Mouse (Mus musculus) layer of hippocampus, adult 2 months (tissue): ENCODE data around the gene Ptpn21. TPM values are rescaled to one million over a fixed set of nuclear protein-coding genes. Genes with fewer than 3 reads are reported as not detected.
A peak's percentile ranks its signal among the peaks of the same experiment; 100 is the strongest.

ENCODE experiments used
- DNase-seq, 2 experiments: peaks; one replicate each; pipeline ENCODE4 v3.0.0; 2022; ENCODE audit warnings: low spot score in 2 of 2
- H3K27ac ChIP-seq: fragments of 200-600 bp; 2 replicates; pipeline ENCODE4 v1.8.1; 2022
- H3K4me3 ChIP-seq: fragments of 200-600 bp; 2 replicates; pipeline ENCODE4 v1.8.1; 2022; ENCODE audit warnings: mild to moderate bottlenecking
- CTCF ChIP-seq: fragments of 200-600 bp; conservative IDR thresholded peaks from 2 replicates; pipeline ENCODE4 v1.8.1; 2022; ENCODE audit warnings: antibody characterized with exemption, mild to moderate bottlenecking, moderate library complexity
- total RNA-seq, 2 experiments: library from RNA; stranded (reverse); gene quantifications; 2 replicates each; pipeline ENCODE4 v1.2.3; 2021

The Ptpn21 gene
- total RNA-seq, 2 experiments from 2014 or later, result 6.9 to 9.0 TPM

DNA sequence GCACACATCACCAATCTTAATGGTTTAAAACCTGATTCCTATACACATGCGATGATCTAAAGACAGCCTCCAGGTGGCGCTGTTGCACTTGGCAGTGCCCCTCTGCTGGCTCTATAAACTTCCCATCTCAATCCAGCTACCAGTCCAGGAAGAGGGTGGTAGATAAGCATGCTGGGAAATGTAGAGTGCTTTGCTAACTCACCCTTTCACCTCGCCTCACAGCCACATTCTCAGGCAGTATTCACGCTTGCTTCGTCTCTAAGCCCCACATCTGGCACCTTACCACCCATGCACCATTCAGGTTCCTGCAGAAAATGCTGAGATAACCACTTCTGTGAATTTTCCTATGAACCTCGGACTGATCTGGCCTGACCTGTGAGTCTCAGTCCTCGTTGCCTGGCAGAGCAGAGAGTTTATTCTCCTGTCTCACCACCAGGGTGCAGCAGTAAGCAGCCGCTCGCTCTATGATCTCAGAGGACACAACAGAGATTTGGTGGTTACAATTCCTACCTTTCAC lies 62.5 kb downstream of the Ptpn21 start:
- Histone ChIP-seq H3K27ac (peak overlapping the region; percentile 83), H3K4me3 (peak overlapping the region; percentile 47)
- peak; percentile 75 for TF ChIP-seq CTCF
- DNase-seq, result peak; percentile 60 to 83

DNA sequence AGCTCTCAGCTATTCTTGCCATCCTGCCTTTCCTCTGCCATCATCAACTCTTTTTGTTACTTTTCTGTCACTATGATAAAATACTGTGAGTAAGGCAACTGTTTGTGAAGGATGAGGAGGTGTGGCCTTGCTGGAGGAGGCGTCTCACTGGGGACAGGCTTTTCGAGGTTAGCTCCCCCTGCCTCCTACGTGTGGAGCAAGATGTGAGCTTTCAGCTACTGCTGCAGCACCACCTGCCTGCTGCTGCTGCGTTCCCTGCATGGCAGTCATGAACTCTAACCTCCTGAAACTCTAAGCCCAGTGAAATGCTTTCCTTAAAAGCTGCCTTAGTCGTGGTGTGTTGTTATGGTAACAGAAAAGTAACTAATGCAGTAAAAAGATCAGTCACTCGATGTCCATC lies 63.3 kb downstream of the Ptpn21 start:
- Histone ChIP-seq H3K27ac (no peak overlapping the region), H3K4me3 (no peak overlapping the region)
- no peak for TF ChIP-seq CTCF
- no peak for DNase-seq

GRCm38 (mm10) chr12:98670429-98670828 lies 66.8 kb downstream of the Ptpn21 start:
- TF ChIP-seq CTCF, result no peak
- DNase-seq, result no peak
- Histone ChIP-seq H3K4me3 (no peak overlapping the region), H3K27ac (no peak overlapping the region)

- H3K4me3 ChIP-seq, result no peak overlapping the region
- no peak for TF ChIP-seq CTCF
- DNase-seq, result no peak
- H3K27ac ChIP-seq, result no peak overlapping the region
Observed at GRCm38 (mm10) chr12:98669864-98670263, 67.3 kb downstream of the Ptpn21 start.

- TF ChIP-seq CTCF, result no peak
Observed at GRCm38 (mm10) chr12:98669086-98669485, 68.1 kb downstream of the Ptpn21 start.

DNA sequence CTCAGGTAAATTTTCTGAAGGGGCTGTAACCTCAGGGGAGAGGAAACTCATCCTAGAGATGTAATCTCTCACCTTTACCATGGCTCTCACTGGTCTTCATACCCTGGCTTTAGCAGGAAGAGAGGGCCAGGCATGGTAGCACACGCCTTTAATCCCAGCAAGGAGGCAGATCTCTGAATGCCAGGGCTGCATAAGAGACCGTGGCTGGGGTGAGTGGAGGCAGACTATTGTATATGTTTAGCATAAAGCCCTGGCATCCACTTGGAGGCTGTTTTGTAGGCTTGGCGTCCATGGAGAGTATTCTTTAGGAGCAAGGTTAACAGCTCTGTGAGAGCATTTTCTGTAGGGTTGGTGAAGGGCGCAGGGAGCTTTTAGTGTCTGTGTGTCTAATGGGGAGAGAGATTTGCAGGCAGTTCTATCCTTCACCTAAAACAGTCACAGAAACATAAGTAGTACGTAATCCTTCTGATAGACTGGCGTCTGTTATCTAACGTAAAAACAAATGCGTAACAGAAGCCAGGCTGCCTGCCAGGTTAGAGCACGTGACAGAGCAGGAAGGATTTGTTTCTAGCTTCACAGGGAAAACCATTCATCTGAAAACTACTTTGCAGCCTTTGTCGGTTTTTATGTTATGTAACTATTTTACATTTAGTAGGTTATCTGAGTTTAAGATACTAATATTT lies 68.9 kb downstream of the Ptpn21 start:
- no peak for TF ChIP-seq CTCF

More at GRCm38 (mm10) chr12:98669086-98669485, 68.1 kb downstream of the Ptpn21 start:
- no peak for DNase-seq
- Histone ChIP-seq H3K4me3 (no peak overlapping the region), H3K27ac (peak overlapping the region; percentile 62)

DNA sequence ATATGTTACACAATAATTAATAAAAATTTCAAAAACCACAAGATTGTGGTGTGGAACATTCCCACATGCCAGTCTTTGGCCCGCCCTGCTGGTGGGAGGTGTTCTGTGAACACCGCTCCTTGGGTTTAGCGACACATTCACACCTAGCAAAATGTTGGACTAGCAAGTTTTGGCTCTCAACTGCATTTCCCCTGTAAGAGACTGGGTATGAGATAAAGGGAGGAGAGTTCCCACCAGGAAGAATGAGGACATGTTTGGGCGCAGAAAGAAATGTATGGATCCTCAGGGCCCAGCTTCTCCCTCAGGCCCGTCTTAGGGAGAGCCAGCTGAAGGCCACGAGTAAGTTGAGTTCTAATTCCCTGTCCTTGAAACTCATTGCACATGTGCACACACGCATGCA lies 74.6 kb downstream of the Ptpn21 start:
- Histone ChIP-seq H3K27ac (no peak overlapping the region), H3K4me3 (no peak overlapping the region)
- no peak for DNase-seq
- no peak for TF ChIP-seq CTCF

More for the DNA sequence above, 68.9 kb downstream of the Ptpn21 start:
- Histone ChIP-seq H3K4me3 (no peak overlapping the region), H3K27ac (peak overlapping the region; percentile 62)
- DNase-seq, result peak; percentile 78 to 89

DNA sequence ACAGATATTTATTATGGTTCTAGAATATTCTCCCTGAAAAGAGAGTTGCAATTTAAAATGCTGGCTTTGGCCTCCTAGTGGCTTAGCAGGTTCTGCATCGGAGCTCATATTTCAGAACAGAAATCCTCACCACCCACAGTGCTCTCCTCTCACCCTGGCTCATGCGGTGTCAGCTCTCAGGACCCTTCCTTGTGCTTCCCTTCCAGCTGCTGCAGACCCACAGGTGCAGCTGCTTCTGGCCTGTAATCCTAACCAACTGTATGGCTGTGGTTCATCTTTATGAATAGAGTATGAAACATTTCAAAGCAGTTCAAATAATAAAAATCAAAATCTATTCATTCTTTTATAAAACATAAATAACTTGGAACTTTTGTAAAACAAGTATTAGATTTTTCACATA lies 80.3 kb downstream of the Ptpn21 start:
- no peak for DNase-seq
- no peak overlapping the region for H3K4me3 ChIP-seq
- TF ChIP-seq CTCF, result peak; percentile 60
- H3K27ac ChIP-seq, result no peak overlapping the region

- Histone ChIP-seq H3K27ac (no peak overlapping the region), H3K4me3 (no peak overlapping the region)
- DNase-seq, result no peak
- peak; percentile 59 for TF ChIP-seq CTCF
Observed at GRCm38 (mm10) chr12:98644852-98645251, 92.4 kb downstream of the Ptpn21 start.

DNA sequence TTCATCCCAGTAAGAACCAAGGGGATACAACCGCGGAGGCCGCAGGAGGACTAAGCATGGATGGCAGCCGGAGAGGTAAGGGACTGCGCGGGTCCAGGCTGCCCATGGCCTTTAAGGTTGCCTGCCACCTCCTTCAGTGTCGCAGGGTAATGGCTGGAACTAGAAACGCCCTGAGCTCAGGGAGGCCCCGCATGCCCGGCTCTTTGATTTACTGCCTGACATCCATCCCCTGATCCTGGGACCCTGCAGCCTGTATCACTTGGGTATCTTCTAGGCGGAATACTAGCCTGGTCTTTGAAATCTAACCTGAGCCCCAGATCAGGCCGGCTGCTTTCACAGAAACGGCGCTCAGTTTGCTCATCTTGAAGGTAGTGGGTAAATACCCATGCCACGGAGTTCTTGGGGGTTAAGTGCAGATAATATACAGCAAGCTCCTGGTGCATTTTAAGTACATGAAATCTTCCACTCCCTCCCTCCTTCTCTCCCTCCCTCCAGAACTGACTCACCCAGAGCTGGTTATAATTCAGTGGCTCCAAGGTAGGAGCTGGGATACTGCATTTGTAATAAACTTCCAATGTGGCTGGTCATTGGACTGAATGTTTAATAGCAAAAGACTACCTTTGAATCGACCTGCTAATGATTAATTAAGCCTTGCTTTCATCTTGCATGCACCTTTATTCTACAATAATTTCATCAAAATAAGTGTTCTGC lies 108.8 kb downstream of the Ptpn21 start:
- Histone ChIP-seq H3K4me3 (peak overlapping the region; percentile 97), H3K27ac (peak overlapping the region; percentile 95)
- peak in 1 of 2 experiments; percentile 9 for DNase-seq
- no peak for TF ChIP-seq CTCF

GRCm38 (mm10) chr12:98627392-98628259 lies 109.6 kb downstream of the Ptpn21 start, which contains the start of gene Spata7:
Gene Spata7, plus strand, starts transcription at chr12:98628157.
- DNase-seq, result peak; percentile 80 to 86
- TF ChIP-seq CTCF, result no peak
- Histone ChIP-seq H3K27ac (peak within 1 kb of the TSS; percentile 95), H3K4me3 (peak within 1 kb of the TSS; percentile 97)

Other genes with a start within 250 kb of the Ptpn21 start
- gene Kcnk10, start 159.1 kb downstream of the Ptpn21 start, total RNA-seq, result 10 to 100 TPM; 16.8 to 18.6 TPM
- 10 to 100 TPM; 26.3 to 32.2 TPM for gene Spata7, start 109.2 kb downstream of the Ptpn21 start, total RNA-seq
- 100 to 1,000 TPM; 100 to 101 TPM for gene Zc3h14, start 9.6 kb upstream of the Ptpn21 start, total RNA-seq
- 100 to 1,000 TPM in 1 of 2 experiments, 10 to 100 TPM in 1; 83.5 to 109 TPM for gene Eml5, start 164.1 kb upstream of the Ptpn21 start, total RNA-seq
- 10 to 100 TPM; 43.7 to 59.0 TPM for gene Ttc8, start 183.2 kb upstream of the Ptpn21 start, total RNA-seq